Mouse (Mus musculus) lung, postnatal 0 days (tissue): ENCODE measurements at regions not wholly inside any gene's neighbourhood (a gene's known extent, or its start where the extent isn't known, plus 50 kb on each side); places are given as distances from the start of the nearest gene placed in this dataset.

Experiments
- CTCF ChIP-seq: IDR thresholded peaks from 2 replicates; pipeline ENCODE4 v1.5.1; 2016; ENCODE audit warnings: antibody characterized with exemption, mild to moderate bottlenecking
- EP300 ChIP-seq: IDR thresholded peaks from 2 replicates; pipeline ENCODE4 v1.6.1; 2016; ENCODE audit warnings: antibody characterized with exemption, mild to moderate bottlenecking, control low read depth

GRCm38 (mm10) chr15:3877506-3877905 lies 101.9 kb downstream of the Fbxo4 start:
- TF ChIP-seq CTCF (no peak), EP300 (no peak)
